Mouse (Mus musculus) heart, postnatal 10 days (tissue): Measurements from ENCODE around the gene Mmaa. TPM values are rescaled to one million over a fixed set of nuclear protein-coding genes. Genes with fewer than 3 reads are reported as not detected.

Source experiments
- DNase-seq, 2 experiments: peaks; one replicate each; pipeline ENCODE4 v3.0.0; 2021
- intact Hi-C: fragments of 180-260 bp; cut with DNase I; formaldehyde crosslinking; loops from one replicate; pipeline ENCODE4 v1.15.1; 2025
- total RNA-seq, 2 experiments: library from RNA; stranded (reverse); gene quantifications; 2 replicates each; pipeline ENCODE4 v1.2.3; 2021

Gene Mmaa
- total RNA-seq, 2 experiments from 2014 or later, result 23.6 to 24.6 TPM

- intact Hi-C loops, result loop anchor here (2.0 to 10.0 kb wide), 2 partner anchors 82 to 1228 kb away; no protein-coding TSS in a partner anchor
- DNase-seq, result no peak
Observed at GRCm38 (mm10) chr8:79292712-79293264, 1.9 kb downstream of the Mmaa start.

- intact Hi-C loops, result no loop called here
- DNase-seq, result no peak
Observed at GRCm38 (mm10) chr8:79289592-79289991, 5.1 kb downstream of the Mmaa start.

GRCm38 (mm10) chr8:79288681-79289080 is 6.1 kb downstream of the Mmaa start:
- intact Hi-C loops, result no loop called here
- DNase-seq, result no peak

GRCm38 (mm10) chr8:79288250-79288649 is 6.5 kb downstream of the Mmaa start:
- no peak for DNase-seq
- intact Hi-C loops, result no loop called here

GRCm38 (mm10) chr8:79286424-79286823 is 8.3 kb downstream of the Mmaa start:
- intact Hi-C loops, result no loop called here
- DNase-seq, result no peak

- DNase-seq, result no peak
- intact Hi-C loops, result no loop called here
Observed at GRCm38 (mm10) chr8:79284626-79285025, 10.1 kb downstream of the Mmaa start.

- intact Hi-C loops, result no loop called here
- DNase-seq, result no peak
Observed at GRCm38 (mm10) chr8:79281376-79281890, 13.3 kb downstream of the Mmaa start.

- intact Hi-C loops, result no loop called here
- no peak for DNase-seq
Observed at GRCm38 (mm10) chr8:79277264-79277870, 17.4 kb downstream of the Mmaa start.

GRCm38 (mm10) chr8:79274940-79275339 is 19.8 kb downstream of the Mmaa start:
- DNase-seq, result no peak
- intact Hi-C loops, result no loop called here

- intact Hi-C loops, result no loop called here
- peak; percentile 23 to 48 for DNase-seq
Observed at GRCm38 (mm10) chr8:79273776-79274175, 21.0 kb downstream of the Mmaa start.

- intact Hi-C loops, result no loop called here
- no peak for DNase-seq
Observed at GRCm38 (mm10) chr8:79272676-79273075, 22.1 kb downstream of the Mmaa start.

GRCm38 (mm10) chr8:79268921-79269320 is 25.8 kb downstream of the Mmaa start:
- DNase-seq, result no peak
- intact Hi-C loops, result no loop called here

GRCm38 (mm10) chr8:79261920-79262319 is 32.8 kb downstream of the Mmaa start:
- no peak for DNase-seq
- intact Hi-C loops, result no loop called here

GRCm38 (mm10) chr8:79256076-79256705 is 38.5 kb downstream of the Mmaa start:
- no peak for DNase-seq
- intact Hi-C loops, result no loop called here

GRCm38 (mm10) chr8:79253742-79254141 is 41.0 kb downstream of the Mmaa start:
- no peak for DNase-seq
- intact Hi-C loops, result no loop called here

- DNase-seq, result no peak
- intact Hi-C loops, result no loop called here
Observed at GRCm38 (mm10) chr8:79248470-79248869, 46.3 kb downstream of the Mmaa start, which contains the start of gene 1700011L22Rik. TSS of gene 1700011L22Rik (minus strand) at chr8:79248570.

GRCm38 (mm10) chr8:79243422-79243821 is 51.3 kb downstream of the Mmaa start:
- intact Hi-C loops, result no loop called here
- no peak for DNase-seq

GRCm38 (mm10) chr8:79239996-79240395 is 54.7 kb downstream of the Mmaa start:
- intact Hi-C loops, result no loop called here
- no peak for DNase-seq

- intact Hi-C loops, result no loop called here
Observed at GRCm38 (mm10) chr8:79239320-79239719, 55.4 kb downstream of the Mmaa start.

GRCm38 (mm10) chr8:79229266-79229888 is 65.4 kb downstream of the Mmaa start:
- DNase-seq, result no peak
- intact Hi-C loops, result no loop called here

More at GRCm38 (mm10) chr8:79239320-79239719, 55.4 kb downstream of the Mmaa start:
- no peak for DNase-seq

- DNase-seq, result no peak
- intact Hi-C loops, result no loop called here
Observed at GRCm38 (mm10) chr8:79227916-79228315, 66.8 kb downstream of the Mmaa start.
